Mouse (Mus musculus): ENCODE measurements around the gene Cwf19l1. TPM values are rescaled to one million over a fixed set of nuclear protein-coding genes. Genes with fewer than 3 reads are reported as not detected.
A peak's percentile ranks its signal among the peaks of the same experiment; 100 is the strongest.

Cwf19l1 gene
- 10 to 100 TPM in 24 of 26 experiments, 1 to 10 TPM in 2; 8.9 to 47.7 (median 22.7) TPM for total RNA-seq (2018; cell fraction: chromatin; rRNA removed)
- total RNA-seq (2018; cell fraction: cytosol; rRNA removed) = 10 to 100 TPM in 11 of 26 experiments, 1 to 10 TPM in 15; 3.3 to 11.9 (median 8.5) TPM
- total RNA-seq (2018; cell fraction: nucleus; rRNA removed) = 10 to 100 TPM in 19 of 26 experiments, 1 to 10 TPM in 7; 7.3 to 24.7 (median 14.2) TPM
- 12.7 to 13.8 TPM (median 12.9 TPM) in 3 replicates for polyA plus RNA-seq (2018)

DNA sequence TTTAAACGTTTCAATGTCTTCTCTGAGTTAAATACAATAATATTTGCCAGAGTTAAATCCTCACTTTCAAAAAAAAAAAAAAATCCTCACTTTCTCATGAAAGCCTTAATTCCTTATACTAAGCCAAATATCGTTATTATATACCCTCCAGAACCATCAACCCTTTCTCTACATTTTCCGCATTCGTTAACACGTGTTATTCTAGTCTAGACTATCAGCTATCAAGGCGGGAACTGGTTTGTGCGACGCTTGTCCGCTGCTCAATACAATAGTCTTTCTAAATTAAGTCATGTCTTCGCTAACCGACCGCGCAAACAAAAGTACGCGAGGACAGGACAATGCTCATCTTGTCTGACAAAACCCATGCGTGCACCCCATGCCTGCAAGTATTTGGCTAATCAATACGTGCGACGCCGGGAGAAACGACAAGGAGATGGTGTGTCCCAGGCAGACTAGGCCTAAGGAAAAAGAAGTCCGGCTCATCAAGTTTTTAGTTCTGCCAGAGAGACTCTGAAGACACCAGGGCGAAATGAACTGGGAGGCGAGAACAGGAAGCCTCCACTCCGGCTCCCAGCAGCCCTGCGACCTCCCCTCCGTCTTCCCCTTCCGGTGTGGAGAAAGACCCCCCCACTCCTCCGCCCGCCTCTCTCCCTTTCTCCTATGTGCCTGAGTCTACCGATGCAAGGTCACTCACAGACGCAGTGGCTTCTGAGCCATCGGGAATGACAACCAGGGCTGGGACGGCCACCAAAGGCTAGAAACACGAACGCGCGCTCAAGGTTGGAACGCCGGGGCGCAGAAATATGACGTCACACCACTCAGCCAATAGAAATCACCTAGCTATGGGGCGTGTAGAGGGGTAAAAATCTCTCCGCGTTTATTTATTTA is at the start of gene Cwf19l1:
Gene Cwf19l1, minus strand, starts transcription at position 805 of the 888 bp plus-strand sequence.
- Histone ChIP-seq H3K4me3 (ENCODE audit: inconsistent target) (peak within 1 kb of the TSS; percentile 97), H3K36me3 (ENCODE audit: inconsistent target) (peaks cover 23% of the 10 kb centered on the region; the same call in 1 of the 2 replicates), H3K27ac (peak within 1 kb of the TSS; percentile 75), H3K79me2 (ENCODE audit: inconsistent target) (peaks cover 36% of the 10 kb centered on the region)
- under 1% methylated on average over 45 of the region's 45 CpGs for WGBS (ENCODE audit: missing documents)

DNA sequence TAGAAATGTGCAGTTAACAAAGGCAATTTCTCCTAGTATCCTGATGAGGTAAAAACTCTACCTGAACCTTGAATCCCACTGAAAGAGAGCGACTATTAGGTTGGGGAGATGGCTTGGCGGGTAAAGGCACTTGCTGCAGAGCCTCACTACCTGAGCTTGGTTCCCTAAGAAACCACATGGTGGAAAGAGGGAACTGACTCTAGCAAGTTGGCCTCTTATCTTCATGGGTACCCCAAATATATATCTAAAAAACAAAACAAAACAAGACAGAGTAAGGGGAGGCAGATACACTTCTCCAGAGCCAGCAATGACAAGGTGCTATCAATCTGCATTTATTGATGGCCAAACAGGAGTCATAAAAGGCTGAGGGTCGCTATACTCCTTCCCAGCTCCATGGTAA is 48.3 kb upstream of the Cwf19l1 start:
- Histone ChIP-seq H3K79me2 (ENCODE audit: inconsistent target) (no peaks in the 10 kb centered on the region), H3K27ac (no peak overlapping the region), H3K4me3 (ENCODE audit: inconsistent target) (no peak overlapping the region), H3K36me3 (ENCODE audit: inconsistent target) (no peaks in the 10 kb centered on the region)
- WGBS (ENCODE audit: missing documents) = 87% methylated on average over 3 of the region's 3 CpGs

DNA sequence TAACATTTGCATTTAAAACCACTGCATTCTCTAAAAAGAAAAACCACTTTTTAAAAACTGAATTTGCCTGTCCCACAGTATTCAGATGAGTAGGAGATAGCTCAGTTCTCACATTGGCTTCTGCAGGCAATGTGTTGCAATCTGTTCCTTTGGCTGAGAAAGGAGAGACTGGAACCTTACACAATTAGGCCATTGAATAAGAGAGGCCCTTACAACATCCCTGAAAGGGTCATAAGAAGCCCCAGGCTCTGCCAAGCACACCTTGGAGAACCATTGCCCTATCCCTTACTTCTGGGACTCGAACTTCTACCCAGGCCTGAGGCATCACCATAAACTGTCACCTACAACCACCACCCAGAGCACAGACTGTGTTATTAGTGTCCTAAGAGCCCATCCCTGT is 44.8 kb upstream of the Cwf19l1 start:
- Histone ChIP-seq H3K36me3 (ENCODE audit: inconsistent target) (no peaks in the 10 kb centered on the region), H3K79me2 (ENCODE audit: inconsistent target) (no peaks in the 10 kb centered on the region), H3K4me3 (ENCODE audit: inconsistent target) (no peak overlapping the region), H3K27ac (no peak overlapping the region)
- WGBS (ENCODE audit: missing documents) = 83% methylated on average over 1 of the region's 1 CpGs

- no peaks in the 10 kb centered on the region for H3K36me3 ChIP-seq (ENCODE audit: inconsistent target)
- no peak overlapping the region for H3K27ac ChIP-seq
- WGBS (ENCODE audit: missing documents) = 76% methylated on average over 3 of the region's 3 CpGs
- H3K4me3 ChIP-seq (ENCODE audit: inconsistent target) = no peak overlapping the region
- no peaks in the 10 kb centered on the region for H3K79me2 ChIP-seq (ENCODE audit: inconsistent target)
Observed at GRCm38 (mm10) chr19:44176741-44177140, 41.1 kb upstream of the Cwf19l1 start.

DNA sequence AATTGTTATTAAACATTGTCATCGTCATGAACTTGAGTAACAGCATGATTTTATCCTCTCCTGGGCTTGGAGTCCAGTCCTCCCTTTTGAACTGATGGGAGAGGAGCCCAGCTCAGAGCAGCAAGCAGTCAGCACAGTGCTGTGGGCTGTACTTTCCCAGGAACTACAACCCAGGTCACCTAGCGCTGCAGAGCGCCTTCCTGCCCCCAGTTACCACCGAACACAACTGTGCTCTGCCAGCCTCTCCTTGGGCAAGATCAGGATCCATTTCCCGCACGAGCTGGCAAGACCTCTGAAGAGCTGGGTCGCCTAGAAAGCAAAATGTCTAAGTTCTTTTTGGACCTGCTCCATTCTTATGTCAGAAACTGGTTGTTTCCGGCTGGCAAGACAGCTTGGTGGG is 39.2 kb upstream of the Cwf19l1 start:
- Histone ChIP-seq H3K27ac (no peak overlapping the region), H3K4me3 (ENCODE audit: inconsistent target) (no peak overlapping the region), H3K79me2 (ENCODE audit: inconsistent target) (no peaks in the 10 kb centered on the region), H3K36me3 (ENCODE audit: inconsistent target) (no peaks in the 10 kb centered on the region)
- WGBS (ENCODE audit: missing documents) = 65% methylated on average over 8 of the region's 8 CpGs

DNA sequence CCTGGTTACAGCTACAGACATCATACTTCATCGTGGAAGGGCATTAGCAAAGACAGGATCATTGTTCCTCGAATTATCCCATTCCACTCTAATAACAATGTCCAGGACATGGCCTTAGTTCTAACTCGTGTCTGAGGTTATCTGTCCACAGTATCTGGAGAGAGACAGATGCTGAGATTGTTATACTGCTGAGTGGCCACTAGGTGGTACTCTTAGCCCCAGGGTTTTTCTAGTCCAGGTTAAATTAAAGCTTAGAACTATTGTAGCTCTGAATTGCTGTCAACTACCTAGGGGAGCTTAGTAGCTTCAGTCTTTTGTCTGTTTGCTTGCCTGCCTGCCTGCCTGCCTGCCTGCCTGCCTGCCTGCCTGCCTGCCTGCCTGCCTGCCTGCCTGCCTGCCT is 25.8 kb upstream of the Cwf19l1 start:
- no peaks in the 10 kb centered on the region for H3K79me2 ChIP-seq (ENCODE audit: inconsistent target)
- H3K4me3 ChIP-seq (ENCODE audit: inconsistent target) = no peak overlapping the region
- H3K27ac ChIP-seq = no peak overlapping the region
- 7% methylated on average over 3 of the region's 3 CpGs for whole genome bisulfite sequencing (ENCODE audit: missing documents)
- no peaks in the 10 kb centered on the region for H3K36me3 ChIP-seq (ENCODE audit: inconsistent target)

- no peaks in the 10 kb centered on the region for H3K36me3 ChIP-seq (ENCODE audit: inconsistent target)
- 88% methylated on average over 3 of the region's 3 CpGs for WGBS (ENCODE audit: missing documents)
- H3K4me3 ChIP-seq (ENCODE audit: inconsistent target) = no peak overlapping the region
- H3K79me2 ChIP-seq (ENCODE audit: inconsistent target) = no peaks in the 10 kb centered on the region
- no peak overlapping the region for H3K27ac ChIP-seq
Observed at GRCm38 (mm10) chr19:44159386-44159785, 23.7 kb upstream of the Cwf19l1 start.

DNA sequence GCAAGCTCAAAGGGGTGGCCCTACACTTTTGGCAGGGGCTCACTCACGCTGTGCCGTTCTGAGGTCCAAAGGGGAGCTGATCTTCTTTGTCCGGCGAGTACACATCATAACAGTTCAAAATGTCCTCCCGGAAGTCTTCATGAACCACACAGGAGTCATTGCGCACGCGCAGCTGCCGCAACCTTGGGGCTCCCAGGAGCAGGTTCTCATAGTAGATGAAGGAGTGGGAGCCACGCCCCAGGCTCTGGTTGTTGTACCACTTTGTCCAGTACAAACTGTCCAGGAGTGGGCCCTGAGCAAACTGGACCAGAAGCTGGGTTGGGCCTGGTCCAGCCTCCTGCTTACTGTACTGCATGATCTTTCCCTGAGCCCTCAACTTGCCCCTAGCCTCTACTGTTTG is 21.3 kb upstream of the Cwf19l1 start:
- 93% methylated on average over 10 of the region's 10 CpGs for WGBS (ENCODE audit: missing documents)
- Histone ChIP-seq H3K4me3 (ENCODE audit: inconsistent target) (no peak overlapping the region), H3K79me2 (ENCODE audit: inconsistent target) (no peaks in the 10 kb centered on the region), H3K27ac (no peak overlapping the region), H3K36me3 (ENCODE audit: inconsistent target) (no peaks in the 10 kb centered on the region)

DNA sequence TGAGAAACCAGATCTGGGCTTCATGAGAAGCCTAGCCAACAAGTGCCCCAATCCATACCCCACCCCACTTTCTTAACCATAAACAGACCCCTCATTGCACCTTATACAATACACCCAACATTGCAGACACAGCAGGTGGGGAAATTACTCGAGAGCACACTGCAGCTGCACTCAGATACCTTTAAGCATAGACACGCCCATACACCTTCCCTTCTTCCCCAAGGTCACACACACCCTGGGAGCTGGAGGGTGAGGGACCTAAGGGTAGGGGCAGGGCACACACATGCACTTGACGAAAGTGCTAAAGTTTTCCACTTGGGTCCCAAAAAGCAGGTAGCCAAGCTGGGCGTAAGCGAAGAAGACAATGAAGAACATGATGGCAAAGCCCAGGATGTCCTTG is 18.1 kb upstream of the Cwf19l1 start:
- Histone ChIP-seq H3K36me3 (ENCODE audit: inconsistent target) (no peaks in the 10 kb centered on the region), H3K79me2 (ENCODE audit: inconsistent target) (no peaks in the 10 kb centered on the region), H3K4me3 (ENCODE audit: inconsistent target) (no peak overlapping the region), H3K27ac (no peak overlapping the region)
- WGBS (ENCODE audit: missing documents) = 78% methylated on average over 4 of the region's 5 CpGs

GRCm38 (mm10) chr19:44148991-44149390 is 13.3 kb upstream of the Cwf19l1 start:
- no peak overlapping the region for H3K4me3 ChIP-seq (ENCODE audit: inconsistent target)
- WGBS (ENCODE audit: missing documents) = 97% methylated on average over 2 of the region's 2 CpGs
- peaks cover 10% of the 10 kb centered on the region; the same call in 1 of the 2 replicates for H3K79me2 ChIP-seq (ENCODE audit: inconsistent target)
- no peaks in the 10 kb centered on the region for H3K36me3 ChIP-seq (ENCODE audit: inconsistent target)
- no peak overlapping the region for H3K27ac ChIP-seq

- Histone ChIP-seq H3K79me2 (ENCODE audit: inconsistent target) (peaks cover 10% of the 10 kb centered on the region; the same call in 1 of the 2 replicates), H3K36me3 (ENCODE audit: inconsistent target) (peaks cover 1% of the 10 kb centered on the region; the same call in 1 of the 2 replicates), H3K27ac (no peak overlapping the region), H3K4me3 (ENCODE audit: inconsistent target) (no peak overlapping the region)
- WGBS (ENCODE audit: missing documents) = 24% methylated on average over 2 of the region's 2 CpGs
Observed at GRCm38 (mm10) chr19:44148345-44148744, 12.7 kb upstream of the Cwf19l1 start.

- 96% methylated on average over 7 of the region's 8 CpGs for WGBS (ENCODE audit: missing documents)
- Histone ChIP-seq H3K36me3 (ENCODE audit: inconsistent target) (peaks cover 15% of the 10 kb centered on the region), H3K27ac (no peak overlapping the region), H3K79me2 (ENCODE audit: inconsistent target) (peaks cover 10% of the 10 kb centered on the region; the same call in 1 of the 2 replicates), H3K4me3 (ENCODE audit: inconsistent target) (no peak overlapping the region)
Observed at GRCm38 (mm10) chr19:44146951-44147350, 11.3 kb upstream of the Cwf19l1 start.

DNA sequence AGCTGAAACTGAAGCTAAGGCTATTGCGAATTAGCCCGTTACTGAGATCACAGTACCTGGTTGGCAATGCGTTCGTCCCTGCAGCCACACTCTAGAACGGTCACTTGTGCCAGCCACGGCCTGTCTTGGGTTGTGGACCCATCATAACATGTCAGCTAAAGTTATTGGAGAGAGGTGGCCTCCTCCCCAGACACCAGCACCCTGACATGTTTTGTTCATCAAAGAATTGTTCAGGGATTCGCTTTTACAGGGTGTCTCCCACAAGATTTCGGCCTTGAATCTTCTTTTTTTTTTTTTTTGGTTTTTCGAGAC is 10.8 kb upstream of the Cwf19l1 start:
- peaks cover 19% of the 10 kb centered on the region for H3K36me3 ChIP-seq (ENCODE audit: inconsistent target)
- no peak overlapping the region for H3K4me3 ChIP-seq (ENCODE audit: inconsistent target)
- no peak overlapping the region for H3K27ac ChIP-seq
- 66% methylated on average over 9 of the region's 9 CpGs for WGBS (ENCODE audit: missing documents)
- H3K79me2 ChIP-seq (ENCODE audit: inconsistent target) = peaks cover 10% of the 10 kb centered on the region; the same call in 1 of the 2 replicates

GRCm38 (mm10) chr19:44145702-44146567 is 10.3 kb upstream of the Cwf19l1 start, which contains the start of gene Bloc1s2:
TSS of gene Bloc1s2 (minus strand) at chr19:44146446.
- H3K79me2 ChIP-seq (ENCODE audit: inconsistent target) = peaks cover 10% of the 10 kb centered on the region; the same call in 1 of the 2 replicates
- H3K36me3 ChIP-seq (ENCODE audit: inconsistent target) = peaks cover 25% of the 10 kb centered on the region
- peak within 1 kb of the TSS; percentile 83 for H3K4me3 ChIP-seq (ENCODE audit: inconsistent target)
- H3K27ac ChIP-seq = 0 out of 2 replicates have a peak within 1 kb of the TSS, but pooled peaks have one; percentile 24
- WGBS (ENCODE audit: missing documents) = 2% methylated on average over 46 of the region's 46 CpGs
